Mouse (Mus musculus) colon, adult 2 months (tissue): ENCODE data around the gene Borcs5. TPM values are rescaled to one million over a fixed set of nuclear protein-coding genes. Genes with fewer than 3 reads are reported as not detected.

Experiments used
- polyA plus RNA-seq: library from polyadenylated mRNA; depleted of rRNA; stranded (reverse); fragments of >200 nt; gene quantifications from 2 replicates; pipeline ENCODE4 v1.2.3, GENCODE M21; 2012; rRNA removed

Gene Borcs5
- polyA plus RNA-seq = 12.5 and 13.3 TPM in 2 replicates

DNA sequence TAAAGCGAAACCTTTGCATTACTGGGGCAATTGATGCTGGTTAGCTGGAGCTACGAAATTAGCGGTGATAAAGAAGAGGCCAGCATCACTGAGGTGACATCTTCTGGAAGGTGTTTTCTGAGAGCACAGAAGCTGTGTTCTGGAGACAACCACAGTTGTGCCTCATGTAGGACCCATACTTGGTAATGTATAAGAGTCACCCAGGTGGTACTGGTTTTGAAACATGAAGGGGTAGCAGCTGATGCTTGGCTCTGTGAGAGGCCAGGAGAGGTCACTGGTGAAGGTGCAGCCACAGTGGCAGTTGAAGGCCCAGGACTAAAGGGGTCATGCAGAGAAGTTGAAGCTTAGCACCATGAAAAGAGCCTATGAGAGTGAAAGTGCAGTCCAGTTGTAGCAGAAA, at the start of gene Borcs5:
TSS of gene Borcs5 (plus strand) at position 301 of the 400 bp plus-strand sequence.

DNA sequence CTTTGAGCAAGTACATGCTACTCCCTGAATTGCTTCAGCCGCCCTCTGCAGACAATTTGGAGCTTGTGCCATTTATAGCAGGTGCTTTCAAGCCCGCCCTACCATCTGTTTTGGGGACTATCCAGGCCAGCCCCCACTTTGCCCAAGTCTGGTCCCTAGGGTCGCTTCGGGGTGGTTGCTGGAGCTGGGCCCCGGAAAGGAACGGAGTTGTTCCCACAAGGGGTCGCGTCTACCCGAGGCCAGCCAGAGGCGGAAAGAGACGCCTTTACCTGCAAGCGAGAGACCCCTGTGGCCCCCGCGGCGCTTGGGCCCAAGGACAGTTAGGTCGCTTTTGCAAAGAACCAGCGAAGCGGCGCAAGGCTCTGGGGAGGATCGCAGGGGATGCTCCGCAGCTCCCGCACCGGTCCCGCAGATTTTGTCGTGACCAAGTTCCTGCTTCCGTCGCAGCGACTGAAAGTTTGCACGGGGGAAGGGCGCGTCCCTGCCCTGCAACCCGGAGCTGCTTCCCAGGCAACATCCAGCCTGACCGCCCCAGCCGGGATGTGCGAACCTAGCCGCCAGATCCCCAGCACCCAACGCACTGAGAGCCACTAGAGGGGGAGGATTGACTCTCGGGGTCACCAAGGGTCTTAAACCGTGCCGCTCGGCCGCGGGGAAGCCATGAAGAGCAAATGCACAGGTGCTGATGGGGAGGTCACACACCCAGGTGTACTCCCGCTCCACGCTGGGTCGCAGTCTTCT, 7.2 kb upstream of the Borcs5 start, which contains the start of gene Mansc1:
TSS of gene Mansc1 (minus strand) at position 542 of the 741 bp plus-strand sequence.

Other genes starting within 250 kb of the Borcs5 start
- gene Bcl2l14, start 243.2 kb upstream of the Borcs5 start, polyA plus RNA-seq = 10.1 and 13.5 TPM in 2 replicates
- gene Lrp6, start 72.5 kb upstream of the Borcs5 start, polyA plus RNA-seq = 43.5 and 46.9 TPM in 2 replicates
- 37.6 and 40.1 TPM in 2 replicates for gene Mansc1, start 7.0 kb upstream of the Borcs5 start, polyA plus RNA-seq
- 18.0 and 18.9 TPM in 2 replicates for gene Dusp16, start 153.1 kb downstream of the Borcs5 start, polyA plus RNA-seq
- 6.3 and 8.3 TPM in 2 replicates for gene Crebl2, start 190.6 kb downstream of the Borcs5 start, polyA plus RNA-seq